Mouse (Mus musculus) WW6 (cell line): ENCODE data around the gene Vps35l.

Experiments used
- DNase-seq: peaks from one replicate; pipeline ENCODE4 v3.0.0-alpha.2; 2013; ENCODE audit warnings: low read depth, low spot score

Gene Vps35l

DNA sequence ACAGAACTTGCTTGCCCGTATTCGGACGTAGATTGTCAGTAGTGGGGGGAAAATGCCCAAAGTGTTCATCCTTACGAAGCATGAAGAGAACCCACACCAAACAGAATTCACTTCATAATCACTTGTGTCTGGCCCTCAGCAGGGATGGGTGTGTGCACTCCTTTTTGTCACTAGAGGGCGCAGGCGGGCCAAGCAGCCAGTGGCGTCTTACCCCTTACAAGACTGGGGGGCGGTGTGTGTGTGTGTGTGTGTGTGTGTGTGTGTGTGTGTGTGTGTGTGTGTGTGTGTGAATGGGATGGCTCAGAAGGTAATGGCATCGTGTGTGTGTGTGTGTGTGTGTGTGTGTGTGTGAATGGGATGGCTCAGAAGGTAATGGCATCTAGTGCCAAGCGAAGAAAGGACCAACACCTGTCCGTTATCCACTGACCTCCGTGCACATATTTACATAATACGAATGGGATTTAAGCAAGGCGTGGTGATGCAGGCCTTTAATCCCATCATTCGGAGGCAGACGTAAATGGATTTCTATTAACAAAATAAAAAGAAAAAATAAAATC lies at the start of gene Vps35l:
Gene Vps35l (plus strand): TSS at position 252 of the 557 bp plus-strand sequence.
- peak; percentile 60 for DNase-seq

DNA sequence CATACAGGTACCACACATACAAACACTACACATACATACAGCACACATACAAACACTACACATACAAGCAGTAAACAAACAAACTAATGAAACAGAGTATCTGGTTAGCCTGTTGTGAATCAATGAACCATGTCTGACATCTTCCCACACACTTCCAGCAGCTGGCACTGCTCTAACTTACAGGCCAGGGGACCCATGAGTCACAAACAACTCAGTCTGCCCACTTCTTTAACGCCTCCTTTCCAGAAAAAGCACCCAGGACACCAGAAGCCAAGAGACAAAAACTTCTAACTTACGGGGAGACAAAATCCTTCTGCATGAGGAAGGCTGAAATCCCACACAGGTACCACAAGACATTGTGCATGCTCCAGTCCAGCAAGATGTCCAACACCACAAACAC lies 48.7 kb upstream of the Vps35l start:
- DNase-seq: no peak

DNA sequence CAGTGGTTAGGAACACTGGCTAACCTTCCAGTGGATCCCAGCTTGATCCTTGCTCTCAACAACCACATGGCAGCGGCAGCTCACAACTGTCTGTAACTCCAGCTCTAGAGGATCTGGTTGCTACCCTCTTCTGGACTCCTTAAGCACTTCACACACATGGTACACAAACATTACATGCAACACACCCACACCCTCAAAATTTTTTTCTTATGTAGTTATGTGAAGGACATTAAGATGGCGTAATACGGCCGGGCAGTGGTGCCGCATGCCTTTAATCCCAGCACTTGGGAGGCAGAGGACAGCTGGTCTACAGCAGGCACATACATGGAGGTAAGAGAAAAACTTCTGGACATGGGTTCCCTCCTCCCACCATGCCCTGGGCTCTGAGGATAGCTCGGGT lies 43.9 kb upstream of the Vps35l start:
- DNase-seq: no peak

DNA sequence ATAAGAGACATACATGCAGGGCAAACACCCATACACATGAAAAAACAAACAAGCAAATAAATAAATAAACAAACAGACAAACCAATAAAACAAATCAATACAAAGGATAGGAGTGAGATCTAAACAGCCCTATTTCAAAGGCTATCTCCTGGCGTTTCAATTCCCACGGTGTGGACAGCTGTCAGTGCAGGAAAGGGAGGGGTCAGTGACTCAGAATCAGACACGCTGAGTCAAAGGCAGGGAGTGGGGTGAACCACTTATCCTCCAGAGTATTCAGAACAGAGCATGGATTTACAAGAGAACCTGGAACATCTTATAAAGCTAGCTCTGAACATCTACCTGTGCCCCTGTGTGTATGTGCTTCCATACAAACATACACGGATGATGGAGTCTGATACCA lies 42.9 kb upstream of the Vps35l start:
- DNase-seq: no peak

DNA sequence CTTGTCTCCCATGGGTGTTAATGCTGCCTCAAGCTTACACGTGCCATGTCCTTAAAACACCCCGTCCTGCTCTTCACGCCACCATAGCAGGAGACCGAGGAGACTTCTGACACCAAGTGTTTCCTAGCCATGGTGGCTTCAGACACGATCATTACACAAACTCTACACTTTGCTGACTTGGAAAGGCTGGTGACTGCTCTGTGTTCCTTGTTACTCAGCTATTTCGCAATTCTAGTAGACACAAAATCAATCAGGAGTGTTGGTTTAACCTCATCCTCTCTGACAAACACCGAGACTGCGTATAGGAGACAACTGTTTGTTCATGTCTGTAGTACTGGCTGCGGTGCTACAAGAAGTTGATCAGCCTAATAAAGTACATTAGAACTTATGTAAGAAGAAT lies 41.1 kb upstream of the Vps35l start:
- DNase-seq: no peak

DNA sequence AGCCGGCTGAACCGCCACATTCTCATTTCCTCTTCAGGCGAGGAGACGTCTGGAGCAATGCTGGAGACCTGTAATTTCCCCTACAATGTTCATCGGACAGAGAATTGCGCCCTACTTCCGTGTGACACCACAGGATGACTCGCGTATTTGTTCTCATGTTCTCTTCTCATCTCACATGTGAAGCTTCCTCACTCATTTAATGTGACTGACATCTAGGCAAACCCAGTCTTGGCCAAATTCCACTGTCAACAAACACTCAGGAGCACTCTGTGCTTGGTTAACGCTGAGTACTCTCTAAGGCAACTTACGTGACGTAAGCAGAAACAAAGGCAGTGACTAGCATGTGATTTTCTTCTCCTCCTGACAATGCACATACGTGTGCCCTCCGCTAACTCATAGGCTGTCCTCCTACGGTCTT lies 36.9 kb upstream of the Vps35l start:
- no peak for DNase-seq

DNA sequence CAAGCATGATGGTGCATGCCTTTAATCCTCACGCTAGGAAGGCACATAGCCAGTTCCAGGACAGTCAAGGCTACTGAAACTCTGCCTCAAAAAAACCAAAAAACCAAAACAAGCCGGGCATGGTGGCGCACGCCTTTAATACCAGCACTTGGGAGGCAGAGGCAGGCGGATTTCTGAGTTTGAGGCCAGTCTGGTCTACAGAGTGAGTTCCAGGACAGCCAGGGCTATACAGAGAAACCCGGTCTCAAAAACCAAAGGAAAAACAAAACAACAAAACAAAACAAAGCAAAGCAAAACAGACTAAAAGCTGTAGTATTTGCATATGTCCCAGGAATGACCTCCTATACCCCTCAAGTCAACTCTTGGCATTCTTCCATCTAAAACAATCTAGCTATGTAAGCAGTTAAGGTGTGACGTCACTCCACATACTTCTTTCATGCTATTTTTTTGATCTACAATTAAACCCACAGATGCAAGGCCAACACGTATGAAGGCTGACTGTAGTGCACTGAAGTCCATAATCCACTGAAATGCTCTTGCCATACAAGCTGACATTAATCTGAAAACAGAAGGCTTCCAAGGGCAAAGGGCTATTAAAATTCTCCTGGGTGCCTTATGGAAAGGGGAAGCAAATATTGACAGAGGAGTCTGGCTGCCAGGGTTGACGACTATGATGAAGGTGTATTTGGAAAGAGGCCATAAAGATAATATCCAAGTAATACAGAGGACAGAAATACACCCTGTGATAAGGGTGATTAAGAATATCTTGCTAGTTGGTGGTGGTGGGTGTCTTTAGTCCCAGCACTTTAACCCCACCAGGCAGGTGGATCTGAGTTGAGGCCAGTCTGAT lies 35.8 kb upstream of the Vps35l start:
- DNase-seq: no peak

DNA sequence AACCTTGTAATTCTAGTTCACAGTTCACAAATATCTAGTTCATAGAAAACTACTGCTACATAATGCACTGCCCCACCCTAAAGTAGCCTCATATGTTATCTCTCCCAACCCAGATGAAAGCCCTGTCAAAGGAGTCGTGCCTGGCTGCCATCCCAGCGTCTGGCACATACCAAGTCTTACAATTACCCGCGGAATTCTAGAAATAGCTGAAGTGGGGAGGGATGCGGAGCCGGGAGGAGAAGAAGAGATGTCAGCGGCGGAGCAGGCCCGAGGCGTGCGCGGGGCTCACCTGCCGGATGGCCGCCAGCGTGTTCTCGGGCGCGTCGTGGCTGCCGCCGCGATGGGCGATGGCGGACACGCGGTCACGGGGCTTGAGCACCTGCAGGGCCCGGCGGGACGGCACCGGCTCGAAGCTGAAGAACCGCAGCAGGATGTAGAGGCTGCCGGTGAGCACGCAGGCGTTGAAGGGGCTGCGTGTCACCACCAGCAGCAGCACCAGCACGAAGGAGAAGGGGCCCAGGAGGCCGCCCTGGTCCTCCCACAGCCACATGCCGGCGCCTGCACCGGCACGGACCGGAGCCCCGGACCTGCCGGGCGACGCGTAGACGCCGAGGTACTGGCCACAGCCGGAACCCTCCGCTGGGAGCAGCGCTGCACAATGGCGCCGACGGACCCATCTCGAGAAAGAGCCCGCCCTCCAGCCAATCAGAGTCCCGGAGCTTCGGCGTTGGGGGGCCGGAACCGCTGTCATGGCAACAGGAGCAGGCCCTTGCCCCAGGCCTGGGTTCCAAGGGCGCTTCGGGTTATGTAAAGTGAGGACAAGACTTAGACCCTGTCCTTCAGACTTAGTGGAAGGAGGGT lies 34.7 kb upstream of the Vps35l start, which contains the start of gene Gde1:
Gene Gde1 (minus strand): TSS at position 678 of the 861 bp plus-strand sequence.
- peak; percentile 76 for DNase-seq

DNA sequence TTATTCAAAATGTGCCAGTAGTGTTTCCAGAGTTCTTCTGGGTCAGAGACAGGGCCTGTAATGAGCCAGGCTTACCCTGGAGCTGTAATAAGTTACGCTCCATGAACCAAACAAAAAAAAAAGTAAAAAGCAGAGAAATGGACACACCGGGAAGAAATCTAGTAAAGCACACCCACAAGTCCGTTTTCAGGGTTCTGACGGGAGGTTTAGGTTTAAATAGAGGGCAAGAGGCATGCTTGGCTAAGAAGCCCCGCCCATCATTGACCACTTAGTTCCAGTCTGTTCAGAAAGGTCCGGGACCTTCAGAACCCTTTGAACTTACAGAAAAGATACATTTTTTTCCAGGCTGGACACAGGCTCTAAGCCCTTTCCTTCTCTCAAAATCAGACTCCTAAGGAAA lies 34.0 kb upstream of the Vps35l start:
- no peak for DNase-seq

DNA sequence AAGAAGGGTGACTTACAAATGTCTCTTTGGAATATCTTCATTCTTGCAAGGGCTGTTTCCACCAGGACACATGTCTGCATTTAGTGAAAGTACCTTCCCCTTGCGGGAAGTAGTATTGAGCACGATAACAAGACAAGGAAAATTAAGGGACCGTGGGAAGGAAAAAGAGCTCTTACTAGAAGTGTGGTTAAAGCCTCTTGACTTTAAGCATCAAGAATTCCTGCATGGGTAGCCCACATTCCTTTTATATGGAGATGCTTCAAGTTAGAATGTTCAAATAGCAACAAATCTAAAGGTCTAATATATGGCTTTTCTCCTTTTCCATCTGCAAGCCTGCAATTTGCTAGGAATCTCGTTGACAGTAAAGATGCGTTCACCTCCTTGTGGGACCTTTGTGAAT lies 33.5 kb upstream of the Vps35l start:
- no peak for DNase-seq

DNA sequence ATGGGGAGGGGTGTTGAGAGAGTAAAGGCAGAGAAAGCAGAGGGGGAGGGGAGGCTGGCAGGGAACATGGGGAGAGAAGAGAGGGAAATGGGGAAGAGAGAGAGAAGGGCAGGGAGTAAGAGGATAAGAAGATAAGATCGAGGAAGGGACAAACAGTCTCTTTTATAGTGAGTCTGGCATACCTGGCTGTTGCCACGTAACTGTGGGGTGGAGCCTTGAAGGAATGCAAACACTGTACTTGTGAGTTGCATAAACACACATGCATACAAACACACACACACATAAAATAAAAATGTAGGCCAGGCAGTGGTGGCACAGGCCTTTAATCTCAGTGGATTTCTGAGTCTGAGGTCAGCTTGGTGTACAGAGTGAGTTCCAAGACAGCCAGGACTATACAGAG lies 32.8 kb upstream of the Vps35l start:
- no peak for DNase-seq

DNA sequence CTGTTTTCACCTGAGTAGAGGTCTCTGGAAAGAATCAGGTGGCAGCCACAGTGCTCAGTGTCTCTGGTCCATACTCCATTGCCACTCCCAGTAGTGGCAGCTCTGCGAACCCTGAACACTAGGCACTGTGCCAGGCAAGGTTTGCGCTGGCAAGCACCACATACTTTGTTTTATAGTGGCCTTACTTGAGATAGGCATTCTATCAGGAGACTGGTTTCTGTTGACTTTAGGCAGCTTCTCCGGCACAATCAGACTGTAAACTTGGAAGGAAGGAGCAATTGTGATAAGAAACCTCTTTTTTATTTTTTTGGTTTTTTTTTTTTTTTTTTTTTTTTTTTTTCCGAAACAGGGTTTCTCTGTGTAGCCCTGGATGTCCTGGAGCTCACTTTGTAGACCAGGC lies 32.0 kb upstream of the Vps35l start:
- no peak for DNase-seq

DNA sequence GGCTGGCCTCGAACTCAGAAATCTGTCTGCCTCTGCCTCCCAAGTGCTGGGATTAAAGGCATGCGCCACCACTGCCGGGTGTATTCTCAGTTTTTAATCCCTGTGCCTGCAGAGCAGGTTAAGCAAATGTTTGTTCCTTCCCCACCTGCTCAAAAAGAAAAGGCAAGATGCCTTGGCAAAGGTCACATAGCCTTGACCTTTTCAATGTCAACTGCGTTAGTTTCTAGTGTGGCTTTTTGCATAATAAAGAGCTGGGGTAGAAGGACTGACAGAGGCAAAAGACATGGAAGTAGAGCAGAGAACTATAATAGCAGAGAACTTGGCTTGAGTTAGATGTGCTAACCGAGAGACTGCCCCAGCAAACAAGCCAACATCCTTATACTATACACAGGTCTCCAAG lies 29.2 kb upstream of the Vps35l start:
- DNase-seq: no peak

DNA sequence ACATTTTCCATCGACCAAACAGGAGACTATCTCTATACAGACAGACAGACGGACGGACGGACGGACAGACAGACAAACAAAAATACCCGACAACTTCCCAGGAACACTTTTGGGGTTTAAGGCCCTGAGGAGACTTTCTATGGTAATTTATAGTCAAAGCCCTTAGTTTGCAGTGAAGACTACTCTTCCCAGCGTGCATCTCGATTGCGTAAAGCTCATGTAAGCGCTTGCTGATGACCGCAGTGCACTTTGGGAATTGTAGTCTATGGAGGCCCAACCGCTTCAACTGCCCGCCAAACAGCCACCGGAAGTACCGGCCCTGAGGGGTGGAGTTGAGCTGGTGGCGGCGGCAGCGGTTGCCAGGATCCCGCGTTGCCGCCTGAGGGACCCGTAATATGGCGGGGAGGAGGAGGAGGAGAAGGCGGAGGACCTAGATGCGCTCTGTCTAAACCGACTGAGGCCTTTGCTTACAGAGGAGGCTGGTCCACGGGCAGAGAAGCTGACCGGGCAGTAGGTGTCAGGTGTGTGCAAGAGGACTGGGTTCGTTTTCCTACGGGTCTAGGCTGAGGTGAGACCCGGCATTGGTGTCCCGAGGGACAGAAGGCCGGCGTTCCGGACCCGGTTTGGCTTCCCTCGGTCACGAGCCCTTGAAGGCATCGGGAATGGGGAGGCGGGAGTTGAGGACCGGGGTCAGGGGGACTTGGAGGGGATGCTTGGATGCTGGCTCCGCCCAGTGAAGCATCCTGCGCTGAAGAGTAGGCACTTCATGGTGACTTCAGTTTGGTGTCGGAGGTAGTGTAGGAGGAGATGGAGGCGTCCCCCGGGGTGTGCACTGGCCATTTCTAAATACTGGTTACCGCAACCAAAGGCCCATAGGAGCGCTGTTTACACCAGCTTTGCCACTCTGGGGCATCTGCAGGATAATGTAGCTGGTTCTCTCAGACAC lies 27.5 kb upstream of the Vps35l start, which contains the start of gene Ccp110:
Gene Ccp110 (plus strand): TSS at position 325 of the 946 bp plus-strand sequence.
- peak; percentile 85 for DNase-seq

DNA sequence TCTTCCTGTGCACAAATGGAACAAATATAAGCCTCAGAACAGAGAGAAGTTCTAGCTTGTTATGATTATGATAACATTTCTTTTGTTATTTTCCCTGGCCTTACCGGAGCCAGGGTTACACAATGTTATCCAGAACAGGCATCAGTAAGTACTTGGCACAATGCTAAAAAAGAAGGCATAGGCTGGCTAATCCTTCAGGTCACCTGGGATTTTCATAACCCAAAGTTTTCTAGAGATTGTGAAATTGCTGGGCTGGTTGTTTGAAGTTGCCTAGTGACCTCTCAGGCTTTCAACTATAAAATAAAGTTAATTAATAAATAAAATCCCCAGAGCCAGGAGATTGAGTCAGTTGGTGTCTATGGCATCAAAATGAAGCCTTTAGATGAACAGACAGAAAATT lies 25.2 kb upstream of the Vps35l start:
- no peak for DNase-seq

DNA sequence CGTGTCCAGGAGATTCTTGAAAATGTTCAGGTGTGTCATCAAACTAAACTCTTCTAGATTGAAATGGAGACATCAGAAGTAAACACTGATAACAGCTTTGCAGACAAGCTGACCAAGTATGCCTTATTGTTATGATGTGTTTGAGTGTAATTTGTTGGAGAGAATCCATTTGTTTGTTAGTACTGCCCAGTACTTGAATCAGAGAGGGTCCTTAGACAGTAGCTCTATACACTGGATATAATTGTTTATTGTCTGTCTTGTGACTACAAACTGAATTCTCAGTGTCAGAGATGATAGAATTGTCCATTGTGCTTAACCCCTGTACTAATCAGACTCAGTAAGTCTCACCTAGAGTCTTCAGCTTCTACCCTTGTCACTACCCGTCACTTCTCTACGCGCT lies 22.0 kb upstream of the Vps35l start:
- no peak for DNase-seq

DNA sequence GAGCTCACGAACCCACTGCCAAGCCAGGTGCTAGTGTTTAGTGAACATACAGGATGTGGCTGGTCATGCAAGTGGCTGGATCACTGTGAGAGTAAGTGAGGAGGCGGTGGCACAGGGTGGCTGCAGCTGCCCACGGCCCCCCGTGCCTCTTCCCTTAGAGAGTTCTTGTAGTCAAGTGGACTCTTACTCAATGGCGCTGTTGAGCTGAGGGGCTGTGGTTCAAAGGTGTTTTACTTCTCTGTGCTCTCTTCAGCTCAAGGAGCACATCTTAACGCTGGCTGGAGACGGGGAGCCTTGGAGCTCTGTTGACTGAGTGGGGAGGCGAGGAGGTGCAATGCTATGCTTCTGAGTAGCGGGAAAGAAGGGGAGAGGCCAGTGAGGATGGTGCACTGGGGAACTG lies 16.1 kb upstream of the Vps35l start:
- no peak for DNase-seq

DNA sequence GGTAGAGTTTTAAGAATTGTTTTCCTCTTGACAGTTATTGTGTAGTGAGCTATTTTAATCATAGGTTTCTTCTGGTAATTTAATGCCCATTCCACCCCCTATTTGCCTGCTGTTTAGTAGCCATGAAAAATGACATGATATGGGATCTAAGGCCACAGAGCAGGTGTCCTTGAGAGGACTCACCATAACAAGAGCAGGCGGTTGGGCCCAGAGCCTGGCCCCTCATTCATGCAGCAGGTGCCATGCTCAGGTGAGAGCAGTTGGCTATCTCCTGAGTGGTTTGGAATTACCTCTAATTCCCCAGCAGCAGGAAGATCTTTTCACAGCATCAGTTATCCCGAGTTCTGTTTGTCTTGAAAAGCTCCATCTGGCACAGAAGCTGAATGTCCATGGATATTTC lies 14.6 kb upstream of the Vps35l start:
- DNase-seq: no peak

DNA sequence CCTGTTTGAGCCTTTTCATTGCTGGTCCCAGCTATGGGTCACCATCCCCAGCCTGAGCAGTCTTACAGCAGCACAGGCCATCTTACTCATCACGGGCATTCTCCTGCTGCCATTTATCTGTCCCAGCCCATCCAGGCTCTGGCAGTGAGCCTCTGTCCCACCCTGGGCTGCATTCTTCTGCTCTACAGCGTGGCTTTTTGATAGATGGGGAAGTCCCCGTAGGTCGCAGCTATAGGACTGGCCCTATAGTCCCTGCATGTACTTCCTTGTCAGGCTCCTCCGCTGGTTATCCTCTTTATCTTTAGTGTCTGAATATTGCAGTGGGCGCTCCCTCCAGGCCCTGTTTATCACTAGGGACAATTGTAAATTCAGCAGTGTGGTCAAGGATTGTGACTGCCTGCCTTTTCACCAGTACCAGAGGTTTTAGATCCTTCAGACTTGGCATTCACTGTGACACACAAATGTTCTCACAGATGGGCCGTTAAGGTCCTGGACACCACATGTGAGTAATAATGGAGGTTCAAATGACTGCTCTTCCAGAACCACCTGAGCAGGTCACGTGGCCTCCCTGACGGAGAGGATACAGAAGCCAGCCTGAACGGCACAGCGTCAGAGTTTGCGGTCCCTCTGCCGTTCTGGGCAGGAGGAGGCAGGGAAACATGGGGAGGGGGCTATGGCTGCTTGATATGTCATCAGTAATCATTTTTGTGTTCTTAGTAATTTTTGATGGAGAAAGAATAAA lies 11.0 kb upstream of the Vps35l start:
- no peak for DNase-seq

DNA sequence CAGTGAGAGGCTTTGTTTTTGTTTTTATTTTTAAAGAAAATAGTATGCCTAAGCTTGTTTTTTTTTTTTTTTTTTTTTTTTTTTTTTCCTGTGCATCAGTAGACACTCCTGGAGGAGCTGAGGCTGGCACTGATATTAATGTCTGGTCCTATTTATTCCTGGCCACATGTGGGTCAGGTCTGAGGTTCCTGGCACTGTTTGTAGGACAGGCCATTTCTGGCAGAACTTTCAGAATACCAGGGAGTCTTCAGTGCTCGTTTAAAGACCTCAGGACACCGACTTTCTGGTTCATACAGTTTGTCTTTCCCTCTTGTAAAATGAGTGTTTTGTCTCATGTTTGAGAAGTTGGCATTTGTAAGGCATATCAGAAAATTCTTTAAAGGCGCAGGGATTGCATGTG lies 8.2 kb upstream of the Vps35l start:
- DNase-seq: no peak
